ENCODE assay signal across 15 mouse cellular contexts in genomic region chr8:119939336-119939735, GRCm38 (mm10). TPM values are rescaled to one million over a fixed set of nuclear protein-coding genes. Genes with fewer than 3 reads are reported as not detected.
"Had no signal": no experiment of that assay in that cellular context is flagged by ENCODE, and none has a peak within 500 bp of the region (broad histone marks: within the 10 kb centered on the region; RNA-seq: fewer than 3 reads in every experiment).

No protein-coding gene starts in this region.

- H3K9me3 ChIP-seq: limb, embryonic 13.5 days; liver, embryonic 15.5 days had no signal

- H3K27ac ChIP-seq: limb, embryonic 13.5 days; liver, embryonic 15.5 days had no signal

- DNase-seq: kidney, adult 18-20 months; kidney, postnatal 14 days; left cerebral cortex, postnatal 4 days; lung, adult 2 months; lung, postnatal 36 days; midbrain, embryonic 14.5 days; spleen, adult 18-20 months; thymus, adult 18-20 months; thymus, postnatal 25 days had no signal

- H3K4me3 ChIP-seq: limb, embryonic 13.5 days; liver, embryonic 15.5 days had no signal

- ATAC-seq: lung, postnatal 0 days had no signal

- H3K9ac ChIP-seq: limb, embryonic 13.5 days; liver, embryonic 15.5 days had no signal

- H3K4me2 ChIP-seq: limb, embryonic 13.5 days; liver, embryonic 15.5 days had no signal

- H3K27me3 ChIP-seq: limb, embryonic 13.5 days; liver, embryonic 15.5 days had no signal

RNA-seq across cellular contexts. Expression of gene Gm20388, which starts 28.7 kb away (rescaled TPM):
- total RNA-seq: layer of hippocampus, postnatal 14 days had no signal
- polyA plus RNA-seq: kidney, embryonic 14.5 days; liver, embryonic 15.5 days; lung, postnatal 0 days had no signal

RNA-seq across cellular contexts. Expression of gene Crispld2, which starts 52.9 kb away (rescaled TPM):
- total RNA-seq: monocyte, adult 5-6 weeks had no signal
